Mouse (Mus musculus): ENCODE data around the gene Ankrd9. TPM values are rescaled to one million over a fixed set of nuclear protein-coding genes. Genes with fewer than 3 reads are reported as not detected.

The Ankrd9 gene
- total and polyA plus RNA-seq, 2 experiments = 1.4 to 12.8 TPM

GRCm38 (mm10) chr12:110986536-110987425 lies 7.9 kb upstream of the Ankrd9 start:
- TF ChIP-seq CTCF (IDR thresholded peaks at IDR 0.05; ENCODE audit: low read depth, low read length) (no peak), POLR2A (IDR thresholded peaks at IDR 0.05; ENCODE audit: extremely low read depth, insufficient read depth, low read length) (no peak)
- H3K4me1 ChIP-seq (ENCODE audit: control insufficient read depth, insufficient read depth, low read length) = no peaks in the 10 kb centered on the region
- H3K27me3 ChIP-seq (ENCODE audit: control insufficient read depth, insufficient read depth, low read length) = no peaks in the 10 kb centered on the region
- H3K36me3 ChIP-seq (ENCODE audit: control insufficient read depth, insufficient read depth, low read length) = no peaks in the 10 kb centered on the region
- H3K9ac ChIP-seq (ENCODE audit: low read depth, low read length) = no peak overlapping the region
- H3K79me2 ChIP-seq (ENCODE audit: control insufficient read depth, insufficient read depth, low read length) = no peaks in the 10 kb centered on the region
- no peak overlapping the region for H3K27ac ChIP-seq (replicated peaks; ENCODE audit: insufficient read depth, low read depth, low read length)
- 75% methylated on average over 11 of the region's 11 CpGs for WGBS
- no peak overlapping the region for H3K4me3 ChIP-seq (ENCODE audit: insufficient read depth, low read depth, low read length)
- peak; percentile 74 for DNase-seq (ENCODE audit: extremely low read depth, low read depth, low spot score)

- H3K27me3 ChIP-seq (ENCODE audit: control insufficient read depth, insufficient read depth, low read length) = no peaks in the 10 kb centered on the region
- H3K4me1 ChIP-seq (ENCODE audit: control insufficient read depth, insufficient read depth, low read length) = no peaks in the 10 kb centered on the region
- TF ChIP-seq POLR2A (IDR thresholded peaks at IDR 0.05; ENCODE audit: extremely low read depth, insufficient read depth, low read length) = no peak
- no peak for TF ChIP-seq CTCF (IDR thresholded peaks at IDR 0.05; ENCODE audit: low read depth, low read length)
- no peak overlapping the region for H3K4me3 ChIP-seq (ENCODE audit: insufficient read depth, low read depth, low read length)
- no peak overlapping the region for H3K27ac ChIP-seq (replicated peaks; ENCODE audit: insufficient read depth, low read depth, low read length)
- H3K36me3 ChIP-seq (ENCODE audit: control insufficient read depth, insufficient read depth, low read length) = no peaks in the 10 kb centered on the region
- DNase-seq (ENCODE audit: extremely low read depth, low read depth, low spot score) = peak; percentile 67
- WGBS = 69% methylated on average over 9 of the region's 9 CpGs
- H3K9ac ChIP-seq (ENCODE audit: low read depth, low read length) = no peak overlapping the region
- H3K79me2 ChIP-seq (ENCODE audit: control insufficient read depth, insufficient read depth, low read length) = no peaks in the 10 kb centered on the region
Measured at GRCm38 (mm10) chr12:110985141-110985540, 6.3 kb upstream of the Ankrd9 start.

GRCm38 (mm10) chr12:110984598-110984997 lies 5.8 kb upstream of the Ankrd9 start:
- Histone ChIP-seq H3K9ac (ENCODE audit: low read depth, low read length) (no peak overlapping the region), H3K27ac (replicated peaks; ENCODE audit: insufficient read depth, low read depth, low read length) (no peak overlapping the region), H3K36me3 (ENCODE audit: control insufficient read depth, insufficient read depth, low read length) (no peaks in the 10 kb centered on the region), H3K79me2 (ENCODE audit: control insufficient read depth, insufficient read depth, low read length) (no peaks in the 10 kb centered on the region), H3K4me1 (ENCODE audit: control insufficient read depth, insufficient read depth, low read length) (no peaks in the 10 kb centered on the region), H3K4me3 (ENCODE audit: insufficient read depth, low read depth, low read length) (no peak overlapping the region), H3K27me3 (ENCODE audit: control insufficient read depth, insufficient read depth, low read length) (no peaks in the 10 kb centered on the region)
- no peak for DNase-seq (ENCODE audit: extremely low read depth, low read depth, low spot score)
- no peak for TF ChIP-seq CTCF (IDR thresholded peaks at IDR 0.05; ENCODE audit: low read depth, low read length)
- TF ChIP-seq POLR2A (IDR thresholded peaks at IDR 0.05; ENCODE audit: extremely low read depth, insufficient read depth, low read length) = no peak
- WGBS = 87% methylated on average over 4 of the region's 4 CpGs

GRCm38 (mm10) chr12:110983714-110984113 lies 4.9 kb upstream of the Ankrd9 start:
- Histone ChIP-seq H3K27me3 (ENCODE audit: control insufficient read depth, insufficient read depth, low read length) (no peaks in the 10 kb centered on the region), H3K4me3 (ENCODE audit: insufficient read depth, low read depth, low read length) (no peak overlapping the region), H3K36me3 (ENCODE audit: control insufficient read depth, insufficient read depth, low read length) (no peaks in the 10 kb centered on the region), H3K27ac (replicated peaks; ENCODE audit: insufficient read depth, low read depth, low read length) (no peak overlapping the region), H3K79me2 (ENCODE audit: control insufficient read depth, insufficient read depth, low read length) (no peaks in the 10 kb centered on the region), H3K9ac (ENCODE audit: low read depth, low read length) (no peak overlapping the region), H3K4me1 (ENCODE audit: control insufficient read depth, insufficient read depth, low read length) (peaks cover 2% of the 10 kb centered on the region; the same call in 1 of the 2 replicates)
- 94% methylated on average over 8 of the region's 8 CpGs for WGBS
- TF ChIP-seq CTCF (IDR thresholded peaks at IDR 0.05; ENCODE audit: low read depth, low read length) = no peak
- TF ChIP-seq POLR2A (IDR thresholded peaks at IDR 0.05; ENCODE audit: extremely low read depth, insufficient read depth, low read length) = no peak
- DNase-seq (ENCODE audit: extremely low read depth, low read depth, low spot score) = no peak

DNA sequence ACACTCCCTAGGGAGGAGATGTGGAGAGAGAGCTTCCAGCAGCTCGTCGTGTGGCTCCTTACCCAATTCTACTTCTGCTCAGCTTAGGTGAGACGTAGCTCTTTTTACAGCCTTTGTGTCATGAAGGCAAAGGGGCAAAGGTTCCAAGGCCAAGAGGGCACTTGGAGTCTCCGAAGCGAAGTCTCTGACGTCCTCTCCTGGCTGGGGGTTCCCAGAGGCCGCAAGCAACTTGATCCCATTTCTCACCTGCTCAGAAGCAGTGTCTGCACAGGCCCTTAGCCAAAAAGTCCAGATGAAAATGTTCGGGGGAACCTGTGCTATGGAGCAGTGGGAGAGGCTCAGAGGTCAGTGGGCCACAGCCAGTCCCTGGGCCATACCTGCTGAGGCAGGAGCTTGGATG lies 4.2 kb upstream of the Ankrd9 start:
- H3K79me2 ChIP-seq (ENCODE audit: control insufficient read depth, insufficient read depth, low read length) = no peaks in the 10 kb centered on the region
- no peaks in the 10 kb centered on the region for H3K36me3 ChIP-seq (ENCODE audit: control insufficient read depth, insufficient read depth, low read length)
- no peak overlapping the region for H3K27ac ChIP-seq (replicated peaks; ENCODE audit: insufficient read depth, low read depth, low read length)
- no peak overlapping the region for H3K4me3 ChIP-seq (ENCODE audit: insufficient read depth, low read depth, low read length)
- H3K9ac ChIP-seq (ENCODE audit: low read depth, low read length) = no peak overlapping the region
- DNase-seq (ENCODE audit: extremely low read depth, low read depth, low spot score) = peak; percentile 9
- WGBS = 83% methylated on average over 8 of the region's 8 CpGs
- H3K4me1 ChIP-seq (ENCODE audit: control insufficient read depth, insufficient read depth, low read length) = peaks cover 4% of the 10 kb centered on the region
- no peaks in the 10 kb centered on the region for H3K27me3 ChIP-seq (ENCODE audit: control insufficient read depth, insufficient read depth, low read length)
- TF ChIP-seq POLR2A (IDR thresholded peaks at IDR 0.05; ENCODE audit: extremely low read depth, insufficient read depth, low read length) = no peak
- TF ChIP-seq CTCF (IDR thresholded peaks at IDR 0.05; ENCODE audit: low read depth, low read length) = no peak

- WGBS = 92% methylated on average over 3 of the region's 3 CpGs
- no peak for DNase-seq (ENCODE audit: extremely low read depth, low read depth, low spot score)
- Histone ChIP-seq H3K79me2 (ENCODE audit: control insufficient read depth, insufficient read depth, low read length) (no peaks in the 10 kb centered on the region; the same call in 1 of the 2 replicates), H3K27me3 (ENCODE audit: control insufficient read depth, insufficient read depth, low read length) (no peaks in the 10 kb centered on the region), H3K27ac (replicated peaks; ENCODE audit: insufficient read depth, low read depth, low read length) (no peak overlapping the region), H3K36me3 (ENCODE audit: control insufficient read depth, insufficient read depth, low read length) (no peaks in the 10 kb centered on the region), H3K4me1 (ENCODE audit: control insufficient read depth, insufficient read depth, low read length) (peaks cover 6% of the 10 kb centered on the region), H3K4me3 (ENCODE audit: insufficient read depth, low read depth, low read length) (no peak overlapping the region), H3K9ac (ENCODE audit: low read depth, low read length) (no peak overlapping the region)
- TF ChIP-seq CTCF (IDR thresholded peaks at IDR 0.05; ENCODE audit: low read depth, low read length) (no peak), POLR2A (IDR thresholded peaks at IDR 0.05; ENCODE audit: extremely low read depth, insufficient read depth, low read length) (no peak)
Measured at GRCm38 (mm10) chr12:110981736-110982135, 2.9 kb upstream of the Ankrd9 start.
